Mouse (Mus musculus): ENCODE measurements around the gene Gfm1.

DNA sequence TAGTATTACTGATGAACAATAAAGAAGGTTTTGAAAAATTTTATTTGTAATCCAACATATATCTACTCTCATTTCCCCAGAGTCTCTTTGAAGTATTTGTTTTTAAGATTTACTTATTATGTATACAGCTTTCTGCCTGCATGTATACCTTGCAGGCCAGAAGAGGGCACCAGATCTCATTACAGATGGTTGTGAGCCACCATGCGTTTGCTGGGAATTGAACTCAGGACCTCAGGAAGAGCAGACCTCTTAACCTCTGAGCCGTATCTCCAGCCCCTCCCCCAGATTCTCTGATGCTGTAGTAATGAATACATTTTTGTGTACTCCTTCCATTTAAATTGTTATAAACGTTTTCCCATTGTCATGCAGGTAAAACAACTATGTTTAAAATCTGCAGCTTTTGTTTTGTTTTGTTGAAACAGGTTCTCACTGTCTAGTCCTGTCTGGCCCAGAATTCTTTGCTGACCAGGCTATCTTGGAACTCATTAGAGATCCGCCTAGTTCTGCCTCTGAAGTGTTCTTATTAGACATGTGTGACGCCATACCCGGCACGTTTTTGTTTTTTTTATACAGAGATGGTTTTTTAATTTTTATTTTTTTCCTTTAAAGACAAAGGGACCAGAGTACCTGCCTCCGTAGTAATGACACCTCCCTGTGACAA is 428 bp upstream of the Gfm1 start:
- TF ChIP-seq GATA1 (IDR thresholded peaks at IDR 0.05; ENCODE audit: low read length) (no peak), TAL1 (IDR thresholded peaks at IDR 0.05; ENCODE audit: low read length) (no peak)
